Mouse (Mus musculus) ES-E14 (cell line): ENCODE data around the gene Epha4.

Experiments used
- CHD2 ChIP-seq: IDR thresholded peaks from 2 replicates; pipeline ENCODE4 v1.6.1; 2014; ENCODE audit warnings: mild to moderate bottlenecking, low read depth, low read length, inconsistent platforms
- HCFC1 ChIP-seq: IDR thresholded peaks from 2 replicates; pipeline ENCODE4 v1.6.1; 2012; ENCODE audit warnings: low read length, inconsistent platforms, borderline replicate concordance; ENCODE audit not compliant: insufficient read depth
- MAFK ChIP-seq: IDR thresholded peaks from 2 replicates; pipeline ENCODE4 v1.6.1; 2014; ENCODE audit warnings: mild to moderate bottlenecking, low read depth, low read length, inconsistent platforms; ENCODE audit not compliant: insufficient read depth
- ZC3H11A ChIP-seq: IDR thresholded peaks from 2 replicates; pipeline ENCODE4 v1.6.1; 2012; ENCODE audit warnings: low read depth, mild to moderate bottlenecking, inconsistent platforms, low read length, borderline replicate concordance
- ZNF384 ChIP-seq: IDR thresholded peaks from 2 replicates; pipeline ENCODE4 v1.6.1; 2012; ENCODE audit warnings: low read depth, low read length, inconsistent platforms

GRCm38 (mm10) chr1:77420348-77420747 is 94.5 kb downstream of the Epha4 start:
- TF ChIP-seq CHD2 (no peak), ZNF384 (no peak), HCFC1 (no peak), MAFK (no peak), ZC3H11A (no peak)
